Mouse (Mus musculus) lung, embryonic 15.5 days (tissue): ENCODE measurements around the gene Fgf23. TPM values are rescaled to one million over a fixed set of nuclear protein-coding genes. Genes with fewer than 3 reads are reported as not detected.

Source experiments
- ATAC-seq: fragments of 200-750 bp; cut with Nextera tagmentation; 2 replicates; pipeline ENCODE4 v1.8.0; 2017; ENCODE audit warnings: moderate number of reproducible peaks, borderline replicate concordance; ENCODE audit not compliant: low FRiP score, low TSS enrichment; ENCODE audit errors: extremely low read depth
- H3K27ac ChIP-seq: fragments of 300-500 bp; sonication (generic); 2 replicates; pipeline ENCODE4 v1.5.1; 2015; ENCODE audit warnings: moderate library complexity, mild to moderate bottlenecking, inconsistent platforms
- H3K27me3 ChIP-seq: fragments of 300-500 bp; sonication (generic); 2 replicates; pipeline ENCODE4 v1.6.1; 2015; ENCODE audit warnings: inconsistent platforms
- H3K36me3 ChIP-seq: fragments of 300-500 bp; sonication (generic); 2 replicates; pipeline ENCODE4 v1.6.1; 2015; ENCODE audit warnings: inconsistent platforms
- H3K4me1 ChIP-seq: fragments of 300-500 bp; sonication (generic); 2 replicates; pipeline ENCODE4 v1.6.1; 2015; ENCODE audit warnings: inconsistent platforms
- H3K4me2 ChIP-seq: fragments of 300-500 bp; sonication (generic); 2 replicates; pipeline ENCODE4 v1.6.1; 2015; ENCODE audit warnings: inconsistent platforms, mild to moderate bottlenecking, moderate library complexity
- H3K4me3 ChIP-seq: fragments of 300-500 bp; sonication (generic); 2 replicates; pipeline ENCODE4 v1.5.1; 2015; ENCODE audit warnings: mild to moderate bottlenecking, inconsistent platforms
- H3K9ac ChIP-seq: fragments of 300-500 bp; sonication (generic); 2 replicates; pipeline ENCODE4 v1.6.1; 2015; ENCODE audit warnings: inconsistent platforms
- H3K9me3 ChIP-seq: fragments of 300-500 bp; sonication (generic); 2 replicates; pipeline ENCODE4 v1.6.1; 2016; ENCODE audit warnings: inconsistent platforms
- WGBS: fragments of 180-500 bp; shearing (Covaris S2); methylation state at CpG from one replicate; pipeline ENCODE4 v1.1.7; 2015; 5-methylcytosine and 5-hydroxymethylcytosine counted together
- polyA plus RNA-seq: library from polyadenylated mRNA; unstranded; fragments of >200 nt; fragmentation: Nextera tagmentation; extraction: Ambion mirVana; gene quantifications from 2 replicates; pipeline ENCODE4 v1.2.1, GENCODE M21; 2015

Gene Fgf23
- polyA plus RNA-seq, 1 experiment from 2014 or later, result not detected

- no peak for ATAC-seq
- 80% methylated on average over 5 of the region's 5 CpGs for WGBS
- Histone ChIP-seq H3K27ac (no peak overlapping the region), H3K36me3 (peaks cover 7% of the 10 kb centered on the region), H3K9me3 (no peaks in the 10 kb centered on the region), H3K27me3 (no peaks in the 10 kb centered on the region), H3K4me3 (no peak overlapping the region), H3K4me2 (no peak overlapping the region), H3K4me1 (no peaks in the 10 kb centered on the region), H3K9ac (no peak overlapping the region)
Observed at GRCm38 (mm10) chr6:127122996-127123395, 50.3 kb downstream of the Fgf23 start.

- Histone ChIP-seq H3K4me1 (no peaks in the 10 kb centered on the region), H3K27me3 (no peaks in the 10 kb centered on the region)
- no peak for ATAC-seq
Observed at GRCm38 (mm10) chr6:127123506-127123905, 50.8 kb downstream of the Fgf23 start.

DNA sequence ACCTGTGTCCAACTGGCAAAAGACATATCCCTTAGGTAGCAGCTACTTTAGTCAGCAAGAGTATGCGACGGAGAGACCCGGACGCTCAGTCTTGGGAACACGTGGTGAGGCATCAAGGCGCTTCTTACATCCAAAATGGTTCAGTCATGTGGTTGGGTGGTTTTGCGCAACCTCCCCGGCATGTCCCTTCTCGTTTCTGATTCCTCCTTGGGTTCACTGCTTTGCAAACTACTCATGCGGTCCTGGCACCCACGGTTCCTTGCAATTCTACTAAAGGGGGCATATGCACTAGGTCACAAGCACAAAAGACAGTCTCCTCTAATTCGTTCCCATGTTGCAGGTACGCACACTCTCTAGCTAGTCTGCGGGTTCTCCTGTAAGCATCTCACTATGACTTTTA is 57.0 kb downstream of the Fgf23 start:
- H3K36me3 ChIP-seq, result peaks cover 53% of the 10 kb centered on the region
- no peak overlapping the region for H3K9ac ChIP-seq
- H3K4me2 ChIP-seq, result no peak overlapping the region
- no peak overlapping the region for H3K27ac ChIP-seq
- WGBS, result 89% methylated on average over 14 of the region's 14 CpGs
- H3K9me3 ChIP-seq, result no peaks in the 10 kb centered on the region
- no peak for ATAC-seq
- no peaks in the 10 kb centered on the region for H3K27me3 ChIP-seq
- no peak overlapping the region for H3K4me3 ChIP-seq
- no peaks in the 10 kb centered on the region for H3K4me1 ChIP-seq

More at GRCm38 (mm10) chr6:127123506-127123905, 50.8 kb downstream of the Fgf23 start:
- Histone ChIP-seq H3K9ac (no peak overlapping the region), H3K36me3 (peaks cover 10% of the 10 kb centered on the region), H3K27ac (no peak overlapping the region), H3K4me2 (no peak overlapping the region), H3K4me3 (no peak overlapping the region), H3K9me3 (no peaks in the 10 kb centered on the region)
- WGBS, result 78% methylated on average over 7 of the region's 7 CpGs

DNA sequence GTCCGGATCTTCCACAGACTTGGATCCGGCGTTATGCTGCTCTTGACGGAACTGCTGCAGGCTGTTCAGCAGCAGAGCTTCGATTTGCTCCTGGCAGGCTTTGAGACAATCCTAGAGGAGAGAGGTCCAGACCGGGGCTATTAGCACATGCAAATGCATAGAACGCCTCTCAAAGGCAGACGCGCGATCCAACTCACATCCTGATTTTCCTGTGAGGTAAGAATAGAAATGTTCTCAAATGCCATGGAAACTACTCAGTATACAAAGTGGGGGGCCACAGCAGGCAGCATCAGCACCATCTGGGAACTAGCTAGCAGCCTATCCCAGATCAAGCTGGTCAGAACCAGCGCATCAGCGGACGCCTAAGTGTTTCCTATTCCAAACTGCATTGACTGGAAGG is 57.7 kb downstream of the Fgf23 start:
- Histone ChIP-seq H3K36me3 (peaks cover 59% of the 10 kb centered on the region), H3K27me3 (no peaks in the 10 kb centered on the region), H3K4me1 (no peaks in the 10 kb centered on the region), H3K4me3 (no peak overlapping the region), H3K4me2 (no peak overlapping the region), H3K9ac (no peak overlapping the region), H3K9me3 (no peaks in the 10 kb centered on the region), H3K27ac (no peak overlapping the region)
- 80% methylated on average over 13 of the region's 13 CpGs for WGBS
- no peak for ATAC-seq

Other genes starting within 250 kb of the Fgf23 start
- gene Ndufa9, start 223.8 kb upstream of the Fgf23 start, polyA plus RNA-seq, result 205 and 206 TPM in 2 replicates
- gene Akap3, start 219.8 kb upstream of the Fgf23 start, polyA plus RNA-seq, result not detected in 2 replicates
- gene Dyrk4, start 151.1 kb upstream of the Fgf23 start, polyA plus RNA-seq, result 0.26 TPM in 1 of 2 replicates, not detected in the other
- 65.8 and 68.8 TPM in 2 replicates for gene Rad51ap1, start 133.3 kb upstream of the Fgf23 start, polyA plus RNA-seq
- gene D6Wsu163e, start 132.9 kb upstream of the Fgf23 start, polyA plus RNA-seq, result 18.3 and 18.5 TPM in 2 replicates
- gene Fgf6, start 57.3 kb upstream of the Fgf23 start, polyA plus RNA-seq, result not detected in 2 replicates
- gene Tigar, start 36.7 kb downstream of the Fgf23 start, polyA plus RNA-seq, result 3.2 and 3.7 TPM in 2 replicates
- 599 and 663 TPM in 2 replicates for gene Ccnd2, start 79.3 kb downstream of the Fgf23 start, polyA plus RNA-seq